Mouse (Mus musculus) liver, embryonic 15.5 days (tissue): ENCODE measurements around the gene Pknox1. TPM values are rescaled to one million over a fixed set of nuclear protein-coding genes. Genes with fewer than 3 reads are reported as not detected.
"Not testable (repeated sequence)": the region's sequence is repeated elsewhere in the genome, so short reads cannot be mapped to it uniquely, and the experiment has no call there.

Source experiments
- ATAC-seq: fragments of 200-750 bp; cut with Nextera tagmentation; 2 replicates; pipeline ENCODE4 v1.8.0; 2017; ENCODE audit warnings: moderate number of reproducible peaks, mild to moderate bottlenecking, moderate library complexity; ENCODE audit not compliant: insufficient read depth
- H3K27ac ChIP-seq: fragments of 300-500 bp; sonication (generic); replicated peaks from 2 replicates; pipeline ENCODE4 v1.5.1; 2015; ENCODE audit warnings: mild to moderate bottlenecking, inconsistent platforms
- H3K27me3 ChIP-seq: fragments of 300-500 bp; sonication (generic); 2 replicates; pipeline ENCODE4 v1.6.1; 2015; ENCODE audit warnings: mild to moderate bottlenecking, inconsistent platforms
- H3K36me3 ChIP-seq: fragments of 300-500 bp; sonication (generic); replicated peaks from 2 replicates; pipeline ENCODE4 v1.6.1; 2015; ENCODE audit warnings: moderate library complexity, mild to moderate bottlenecking, inconsistent platforms
- H3K4me1 ChIP-seq: fragments of 300-500 bp; sonication (generic); replicated peaks from 2 replicates; pipeline ENCODE4 v1.6.1; 2015; ENCODE audit warnings: inconsistent platforms
- H3K4me2 ChIP-seq: fragments of 300-500 bp; sonication (generic); 2 replicates; pipeline ENCODE4 v1.6.1; 2015; ENCODE audit warnings: moderate library complexity, mild to moderate bottlenecking, inconsistent platforms
- H3K4me3 ChIP-seq: fragments of 300-500 bp; sonication (generic); replicated peaks from 2 replicates; pipeline ENCODE4 v1.5.1; 2015; ENCODE audit warnings: mild to moderate bottlenecking, inconsistent platforms
- H3K9ac ChIP-seq: fragments of 300-500 bp; sonication (generic); 2 replicates; pipeline ENCODE4 v1.6.1; 2015; ENCODE audit warnings: moderate library complexity, mild to moderate bottlenecking, inconsistent platforms
- H3K9me3 ChIP-seq: fragments of 300-500 bp; sonication (generic); replicated peaks from 2 replicates; pipeline ENCODE4 v1.6.1; 2016; ENCODE audit warnings: inconsistent platforms
- WGBS: fragments of 180-500 bp; shearing (Covaris S2); methylation state at CpG from one replicate; pipeline ENCODE4 v1.1.7; 2015; ENCODE audit warnings: mixed read lengths; ENCODE audit not compliant: insufficient replicate concordance; 5-methylcytosine and 5-hydroxymethylcytosine counted together
- polyA plus RNA-seq: library from polyadenylated mRNA; unstranded; fragments of >200 nt; fragmentation: Nextera tagmentation; extraction: Ambion mirVana; gene quantifications from 2 replicates; pipeline ENCODE4 v1.2.1, GENCODE M21; 2015

Pknox1 gene
- polyA plus RNA-seq = 9.8 and 10.1 TPM in 2 replicates

GRCm38 (mm10) chr17:31564015-31564857 lies at the start of gene Pknox1:
Pknox1 (plus strand) TSS chr17:31564734.
- Histone ChIP-seq H3K9ac (peak within 1 kb of the TSS; percentile 93), H3K27ac (peak within 1 kb of the TSS; percentile 95), H3K36me3 (no peaks in the 10 kb centered on the region), H3K4me1 (peaks cover 45% of the 10 kb centered on the region), H3K4me2 (peak within 1 kb of the TSS; percentile 98), H3K27me3 (no peaks in the 10 kb centered on the region), H3K4me3 (peak within 1 kb of the TSS; percentile 85), H3K9me3 (no peaks in the 10 kb centered on the region)
- peak; percentile 88 for ATAC-seq
- under 1% methylated on average over 64 of the region's 72 CpGs for WGBS

DNA sequence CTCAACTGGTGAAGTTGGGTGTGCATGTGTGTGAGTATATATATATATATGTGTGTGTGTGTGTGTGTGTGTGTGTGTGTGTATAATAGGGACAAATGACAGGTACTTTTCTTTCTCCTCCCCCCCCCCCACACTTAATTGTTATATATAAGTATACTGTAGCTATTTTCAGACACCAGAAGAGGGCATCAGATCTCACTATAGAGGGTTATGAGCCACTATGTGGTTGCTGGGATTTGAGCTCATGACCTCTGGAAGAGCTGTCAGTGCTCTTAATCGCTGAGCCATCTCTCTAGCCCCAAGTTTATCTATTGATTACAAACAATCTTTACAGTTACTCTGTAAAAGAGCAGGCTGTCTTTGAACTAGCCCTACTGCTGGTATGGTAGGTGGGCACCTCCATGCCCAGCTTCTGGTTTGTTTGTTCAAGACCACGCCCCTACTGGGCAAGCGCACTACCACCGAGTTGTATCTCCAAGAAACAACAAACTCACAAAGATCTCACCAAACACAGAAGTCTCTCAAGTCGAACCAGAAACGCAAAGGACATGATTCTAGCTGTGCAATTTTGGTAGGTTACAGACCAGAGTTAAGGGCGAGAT lies 45.1 kb upstream of the Pknox1 start:
- Histone ChIP-seq H3K4me3 (peak overlapping the region; percentile 85), H3K36me3 (peaks cover 16% of the 10 kb centered on the region), H3K9ac (peak overlapping the region; percentile 25; the same call in 1 of the 2 replicates), H3K4me2 (peak overlapping the region; percentile 92), H3K27ac (peak overlapping the region; percentile 67), H3K27me3 (peaks cover 11% of the 10 kb centered on the region; the same call in 1 of the 2 replicates), H3K4me1 (peaks cover 25% of the 10 kb centered on the region), H3K9me3 (no peaks in the 10 kb centered on the region)
- ATAC-seq = peak; percentile 33
- 2% methylated on average over 7 of the region's 7 CpGs for WGBS

DNA sequence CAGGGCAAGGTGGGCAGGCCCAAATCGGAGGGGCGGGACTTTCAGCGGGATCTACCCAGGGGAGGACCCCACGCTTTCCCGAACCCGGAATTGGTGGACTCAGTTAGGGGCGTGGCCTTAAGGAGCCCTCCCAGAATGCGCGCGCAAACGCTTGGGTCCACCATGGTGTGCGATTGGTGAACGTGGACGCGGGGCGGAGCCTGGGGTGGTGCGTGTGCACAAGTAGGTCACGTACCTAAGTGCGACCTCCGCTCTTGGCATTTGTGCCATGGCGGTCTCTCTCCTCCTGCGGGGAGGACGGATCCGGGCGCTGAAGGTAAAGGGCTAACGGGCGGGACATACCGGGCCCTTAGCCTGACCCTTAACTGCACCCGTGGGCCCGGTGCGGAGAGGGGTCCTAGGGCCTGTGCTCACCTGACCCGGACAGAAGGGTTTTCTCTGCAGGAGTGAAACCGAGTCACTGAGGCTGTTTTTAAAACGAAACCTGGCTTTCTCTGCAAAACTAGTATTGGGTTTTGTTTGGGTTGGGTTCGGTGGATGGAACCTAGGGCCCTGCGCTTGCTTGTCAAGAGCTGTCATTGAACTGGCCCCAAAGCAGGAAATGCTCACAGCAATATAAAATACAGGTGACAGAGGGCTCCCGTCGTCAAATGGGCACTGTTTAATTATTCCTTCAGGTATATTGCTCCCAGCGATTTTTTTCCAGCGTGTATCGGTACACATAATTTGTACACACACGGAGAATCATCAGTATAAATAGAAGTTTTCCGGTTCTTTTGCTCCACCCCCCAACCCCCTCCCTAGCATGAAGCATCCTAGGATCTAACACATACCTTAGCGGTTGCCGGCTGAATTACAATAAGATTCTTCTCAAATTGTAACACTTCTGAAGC lies 44.3 kb upstream of the Pknox1 start, which contains the start of the genes Wdr4 and Ndufv3:
Wdr4 (minus strand) TSS at position 35 of the 893 bp plus-strand sequence.
Ndufv3 (plus strand) TSS at position 170 of the 893 bp plus-strand sequence.
- Histone ChIP-seq H3K36me3 (peaks cover 21% of the 10 kb centered on the region), H3K4me3 (peak within 1 kb of the TSS; percentile 85), H3K27ac (peak within 1 kb of the TSS; percentile 77), H3K4me1 (peaks cover 25% of the 10 kb centered on the region), H3K9me3 (no peaks in the 10 kb centered on the region), H3K27me3 (peaks cover 11% of the 10 kb centered on the region; the same call in 1 of the 2 replicates), H3K9ac (peak within 1 kb of the TSS; percentile 75), H3K4me2 (peak within 1 kb of the TSS; percentile 92)
- ATAC-seq = peak; percentile 94
- WGBS = 1% methylated on average over 45 of the region's 45 CpGs

- Histone ChIP-seq H3K27me3 (peaks cover 11% of the 10 kb centered on the region; the same call in 1 of the 2 replicates), H3K4me1 (peaks cover 25% of the 10 kb centered on the region), H3K9ac (peak overlapping the region; percentile 75; the same call in 1 of the 2 replicates), H3K4me2 (peak overlapping the region; percentile 92), H3K36me3 (peaks cover 22% of the 10 kb centered on the region), H3K27ac (no peak overlapping the region), H3K4me3 (peak overlapping the region; percentile 85), H3K9me3 (no peaks in the 10 kb centered on the region)
- ATAC-seq = no peak
- 22% methylated on average over 3 of the region's 3 CpGs for WGBS
Measured at GRCm38 (mm10) chr17:31520895-31521294, 43.6 kb upstream of the Pknox1 start.

DNA sequence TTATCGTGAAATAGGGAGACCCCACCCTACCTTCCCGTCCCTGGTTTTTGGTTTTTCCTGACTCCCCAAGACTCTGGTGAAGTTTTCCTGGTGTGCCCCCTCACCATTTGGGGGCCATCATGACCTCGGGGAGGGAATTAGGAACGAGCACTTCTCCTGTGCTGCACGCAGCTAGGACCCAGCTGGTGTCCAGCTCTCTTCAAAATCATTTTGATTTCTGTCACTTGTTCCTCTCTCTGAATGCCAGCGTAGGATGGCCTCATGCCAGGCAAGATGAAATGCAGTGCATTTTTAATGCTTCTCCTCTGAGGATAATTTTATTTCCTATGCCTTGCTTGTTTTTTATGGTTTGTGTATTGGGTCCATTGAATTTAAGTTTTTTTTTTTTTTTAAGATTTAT lies 42.6 kb upstream of the Pknox1 start:
- H3K4me1 ChIP-seq = peaks cover 25% of the 10 kb centered on the region
- H3K36me3 ChIP-seq = peaks cover 26% of the 10 kb centered on the region
- H3K9me3 ChIP-seq = no peaks in the 10 kb centered on the region
- WGBS = 82% methylated on average over 6 of the region's 6 CpGs
- H3K4me2 ChIP-seq = no peak overlapping the region
- no peak overlapping the region for H3K9ac ChIP-seq
- no peak overlapping the region for H3K4me3 ChIP-seq
- H3K27me3 ChIP-seq = peaks cover 3% of the 10 kb centered on the region; the same call in 1 of the 2 replicates
- no peak overlapping the region for H3K27ac ChIP-seq
- ATAC-seq = no peak

GRCm38 (mm10) chr17:31525114-31525513 lies 39.4 kb upstream of the Pknox1 start:
- H3K9me3 ChIP-seq = no peaks in the 10 kb centered on the region
- 77% methylated on average over 4 of the region's 4 CpGs for WGBS
- peaks cover 54% of the 10 kb centered on the region for H3K36me3 ChIP-seq
- H3K4me2 ChIP-seq = no peak overlapping the region
- no peaks in the 10 kb centered on the region for H3K27me3 ChIP-seq
- H3K4me1 ChIP-seq = peaks cover 15% of the 10 kb centered on the region
- H3K9ac ChIP-seq = no peak overlapping the region
- ATAC-seq = no peak
- no peak overlapping the region for H3K4me3 ChIP-seq
- H3K27ac ChIP-seq = no peak overlapping the region

- H3K9ac ChIP-seq = no peak overlapping the region
- no peak overlapping the region for H3K4me2 ChIP-seq
- H3K27me3 ChIP-seq = no peaks in the 10 kb centered on the region
- H3K4me1 ChIP-seq = peaks cover 9% of the 10 kb centered on the region
- no peak for ATAC-seq
- H3K27ac ChIP-seq = no peak overlapping the region
- H3K36me3 ChIP-seq = peaks cover 59% of the 10 kb centered on the region
- no peaks in the 10 kb centered on the region for H3K9me3 ChIP-seq
- 94% methylated on average over 3 of the region's 3 CpGs for WGBS
- no peak overlapping the region for H3K4me3 ChIP-seq
Measured at GRCm38 (mm10) chr17:31525816-31526215, 38.7 kb upstream of the Pknox1 start.

DNA sequence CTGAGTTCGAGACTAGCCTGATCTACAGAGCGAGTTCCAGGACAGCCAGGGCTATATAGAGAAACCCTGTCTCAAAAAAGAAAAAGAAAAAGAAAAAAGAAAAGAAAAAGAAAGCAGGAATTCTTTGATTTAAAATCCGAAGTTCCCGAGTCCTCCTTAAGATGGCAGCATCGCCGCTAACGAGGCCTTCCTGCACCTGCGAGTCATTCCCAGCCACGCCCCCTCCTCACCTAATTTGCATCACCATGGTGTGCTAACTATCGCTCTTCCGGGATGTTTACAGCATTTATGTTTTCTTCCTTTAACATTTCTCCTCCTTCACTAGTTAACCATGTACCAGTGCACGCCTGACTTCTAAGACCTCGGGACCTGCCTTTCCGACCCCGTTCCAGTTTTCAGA lies 35.2 kb upstream of the Pknox1 start:
- Histone ChIP-seq H3K4me1 (no peaks in the 10 kb centered on the region), H3K9ac (no peak overlapping the region), H3K27me3 (no peaks in the 10 kb centered on the region), H3K4me3 (no peak overlapping the region), H3K4me2 (no peak overlapping the region), H3K9me3 (no peaks in the 10 kb centered on the region), H3K27ac (no peak overlapping the region), H3K36me3 (peaks cover 57% of the 10 kb centered on the region)
- 56% methylated on average over 15 of the region's 15 CpGs for WGBS
- ATAC-seq = no peak

- no peaks in the 10 kb centered on the region for H3K27me3 ChIP-seq
- no peak overlapping the region for H3K27ac ChIP-seq
- H3K4me1 ChIP-seq = 0 out of 2 replicates have a peak, but pooled peaks cover 7% of the 10 kb centered on the region
- 74% methylated on average over 14 of the region's 14 CpGs for WGBS
- H3K9ac ChIP-seq = no peak overlapping the region
- H3K4me3 ChIP-seq = no peak overlapping the region
- peaks cover 51% of the 10 kb centered on the region for H3K36me3 ChIP-seq
- no peak overlapping the region for H3K4me2 ChIP-seq
- no peaks in the 10 kb centered on the region for H3K9me3 ChIP-seq
- ATAC-seq = no peak
Measured at GRCm38 (mm10) chr17:31531441-31532158, 32.9 kb upstream of the Pknox1 start.

- ATAC-seq, H3K4me3 ChIP-seq, H3K27ac ChIP-seq, H3K27me3 ChIP-seq, H3K4me1 ChIP-seq, H3K9ac ChIP-seq, H3K4me2 ChIP-seq, H3K9me3 ChIP-seq: not testable (repeated sequence)
- WGBS = 79% methylated on average over 4 of the region's 4 CpGs
- peaks cover 44% of the 10 kb centered on the region for H3K36me3 ChIP-seq
Measured at GRCm38 (mm10) chr17:31532331-31532730, 32.2 kb upstream of the Pknox1 start.
